Mouse (Mus musculus) liver, adult 2 months (tissue): Measurements from ENCODE around the gene Chrm3.

Source experiments
- CTCF ChIP-seq: fragments of 200-500 bp; IDR thresholded peaks from 2 replicates; pipeline ENCODE4 v1.5.1; 2011; ENCODE audit warnings: low read depth, low read length, control low read depth
- POLR2A ChIP-seq: fragments of 200-500 bp; IDR thresholded peaks from 2 replicates; pipeline ENCODE4 v1.6.1; 2011; ENCODE audit warnings: low read length, control low read depth; ENCODE audit not compliant: insufficient read depth; ENCODE audit errors: extremely low read depth

DNA sequence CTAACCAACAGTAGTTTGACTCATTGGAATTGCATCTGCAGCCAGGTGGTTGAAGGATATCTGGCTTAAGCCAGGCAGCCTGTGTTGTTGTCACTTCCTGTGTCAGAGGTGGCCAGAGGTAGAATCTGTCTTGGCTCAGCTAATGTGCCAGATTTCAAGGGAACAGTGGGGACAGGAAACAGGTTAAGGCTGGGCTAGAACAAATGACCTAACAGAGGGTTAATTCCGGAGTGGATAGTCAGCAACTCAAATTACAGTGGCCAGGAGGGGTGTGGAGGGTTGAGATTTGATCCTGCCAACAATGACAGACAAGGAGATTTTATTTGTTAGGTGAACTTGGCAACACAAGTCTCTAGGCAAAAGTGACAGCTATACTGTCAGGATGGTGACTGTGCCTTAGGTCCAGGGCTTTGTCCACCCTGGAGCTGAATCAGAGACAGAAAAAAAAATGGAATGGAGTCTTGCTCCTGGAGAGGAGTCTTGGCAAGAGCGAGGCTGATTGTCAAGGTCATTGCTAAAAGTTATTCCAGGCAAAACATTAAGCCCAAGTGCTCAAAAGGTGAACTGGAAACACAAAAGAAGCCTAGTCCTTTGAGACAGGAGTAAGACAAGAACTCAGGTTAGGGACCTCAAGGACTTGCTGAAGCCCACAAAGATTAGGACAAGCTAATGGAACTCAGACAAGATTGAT, 5.6 kb downstream of the Chrm3 start:
- TF ChIP-seq CTCF (no peak), POLR2A (no peak)
